In the genomic region with DNA sequence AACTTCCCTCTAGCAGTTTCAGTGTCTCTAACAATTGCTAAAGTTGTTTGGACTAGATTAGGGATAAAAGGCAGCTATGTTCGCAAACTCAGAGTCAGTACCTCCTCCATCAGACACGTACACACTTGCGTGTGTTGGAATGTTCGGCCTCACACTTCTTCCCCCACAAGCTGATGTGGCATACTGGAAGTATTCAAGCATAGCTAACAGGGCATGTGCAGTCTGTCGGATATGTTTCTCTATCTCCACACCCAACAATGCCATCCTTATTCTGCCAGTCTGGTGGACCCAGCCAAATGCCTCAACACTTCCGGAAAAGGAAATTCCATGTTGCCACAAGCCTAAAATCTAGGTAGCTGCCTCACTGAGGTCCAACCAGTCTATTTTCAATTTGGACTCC, we compare ENCODE assay signal across 14 mouse cellular contexts.
DNase-seq lines count a peak whose midpoint lies in the region; ATAC-seq and TF ChIP-seq lines count a peak whose summit lies in the region.
"Had no signal": no experiment of that assay in that cellular context is flagged by ENCODE, and none has a peak within 500 bp of the region (broad histone marks: within the 10 kb centered on the region; RNA-seq: fewer than 3 reads in every experiment).

No protein-coding gene starts in this region.

- peaks cover 15% of the 10 kb centered on the region; the same call in 1 of the 2 replicates for H3K4me1 ChIP-seq in midbrain, embryonic 16.5 days (ENCODE audit: control insufficient read depth, insufficient read depth, low read length)
- 0 out of 2 replicates have a peak, but pooled peaks cover 5% of the 10 kb centered on the region for H3K4me1 ChIP-seq in midbrain, postnatal 0 days (ENCODE audit: insufficient read depth, low read length)
- peaks cover 16% of the 10 kb centered on the region for H3K4me1 ChIP-seq in hindbrain, embryonic 15.5 days (replicated peaks)
- no peaks in the 10 kb centered on the region for H3K4me1 ChIP-seq in kidney, embryonic 14.5 days (ENCODE audit: control insufficient read depth, insufficient read depth, low read length)

- H3K27ac ChIP-seq in midbrain, embryonic 16.5 days (ENCODE audit: low read length), result peak overlapping the region; percentile 36
- no peak overlapping the region for H3K27ac ChIP-seq in midbrain, postnatal 0 days (ENCODE audit: low read depth, low read length)
- peak overlapping the region; percentile 43; the same call in 1 of the 2 replicates for H3K27ac ChIP-seq in hindbrain, embryonic 15.5 days (replicated peaks)
- H3K27ac ChIP-seq in kidney, embryonic 14.5 days (ENCODE audit: low read depth, low read length), result no peak overlapping the region

- TF ChIP-seq CTCF in midbrain, postnatal 0 days (IDR thresholded peaks at IDR 0.05), result no peak

- H3K4me2 ChIP-seq in midbrain, embryonic 16.5 days (ENCODE audit: low read length), result no peak overlapping the region
- no peak overlapping the region for H3K4me2 ChIP-seq in midbrain, postnatal 0 days (ENCODE audit: low read depth, low read length, poor library complexity, severe bottlenecking)
- H3K4me2 ChIP-seq in hindbrain, embryonic 15.5 days, result peak overlapping the region; percentile 21; the same call in 1 of the 2 replicates
- H3K4me2 ChIP-seq in kidney, embryonic 14.5 days (replicated peaks; ENCODE audit: low read depth, low read length), result no peak overlapping the region
- H3K4me2 ChIP-seq: embryonic facial prominence, embryonic 15.5 days had no signal

- no peaks in the 10 kb centered on the region for H3K9me3 ChIP-seq in midbrain, embryonic 16.5 days (replicated peaks; ENCODE audit: control insufficient read depth, low read length, poor library complexity, severe bottlenecking)
- no peaks in the 10 kb centered on the region for H3K9me3 ChIP-seq in midbrain, postnatal 0 days (ENCODE audit: low read length)
- no peaks in the 10 kb centered on the region for H3K9me3 ChIP-seq in hindbrain, embryonic 15.5 days
- no peaks in the 10 kb centered on the region for H3K9me3 ChIP-seq in kidney, embryonic 14.5 days (ENCODE audit: control insufficient read depth, low read length)
- H3K9me3 ChIP-seq: embryonic facial prominence, embryonic 15.5 days had no signal

- DNase-seq in frontal cortex, postnatal 10 days (ENCODE audit: low spot score in 2 of 2), result no peak
- no peak for DNase-seq in midbrain, postnatal 0 days (ENCODE audit: low spot score)
- DNase-seq in right cerebral cortex, postnatal 25 days, result peak; percentile 38
- DNase-seq: adrenal gland, adult 2 months; cerebellum, adult 2 months; gastrocnemius, postnatal 25 days; heart, postnatal 10 days; lung, postnatal 36 days had no signal

- 55% methylated on average over 6 of the region's 6 CpGs for WGBS in midbrain, embryonic 16.5 days
- WGBS in midbrain, postnatal 0 days, result 57% methylated on average over 6 of the region's 6 CpGs
- WGBS in hindbrain, embryonic 15.5 days, result 59% methylated on average over 6 of the region's 6 CpGs
- WGBS in kidney, embryonic 14.5 days, result 79% methylated on average over 6 of the region's 6 CpGs

- no peak overlapping the region for H3K9ac ChIP-seq in midbrain, embryonic 16.5 days (ENCODE audit: low read depth, low read length)
- no peak overlapping the region for H3K9ac ChIP-seq in midbrain, postnatal 0 days (replicated peaks; ENCODE audit: low read length, poor library complexity, severe bottlenecking)
- H3K9ac ChIP-seq in hindbrain, embryonic 15.5 days, result no peak overlapping the region
- no peak overlapping the region for H3K9ac ChIP-seq in kidney, embryonic 14.5 days (ENCODE audit: low read depth, low read length)
- H3K9ac ChIP-seq: embryonic facial prominence, embryonic 15.5 days had no signal

- H3K27me3 ChIP-seq in midbrain, embryonic 16.5 days (ENCODE audit: control insufficient read depth, insufficient read depth, low read depth, low read length), result no peaks in the 10 kb centered on the region
- no peaks in the 10 kb centered on the region for H3K27me3 ChIP-seq in midbrain, postnatal 0 days (ENCODE audit: insufficient read depth, low read length)
- H3K27me3 ChIP-seq in hindbrain, embryonic 15.5 days, result no peaks in the 10 kb centered on the region
- no peaks in the 10 kb centered on the region for H3K27me3 ChIP-seq in kidney, embryonic 14.5 days (ENCODE audit: control insufficient read depth, insufficient read depth, low read length)
- H3K27me3 ChIP-seq: embryonic facial prominence, embryonic 15.5 days had no signal

- no peaks in the 10 kb centered on the region for H3K36me3 ChIP-seq in midbrain, embryonic 16.5 days (ENCODE audit: control insufficient read depth, insufficient read depth, low read length)
- H3K36me3 ChIP-seq in midbrain, postnatal 0 days (ENCODE audit: insufficient read depth, low read length), result no peaks in the 10 kb centered on the region
- H3K36me3 ChIP-seq in hindbrain, embryonic 15.5 days, result no peaks in the 10 kb centered on the region
- no peaks in the 10 kb centered on the region for H3K36me3 ChIP-seq in kidney, embryonic 14.5 days (ENCODE audit: control insufficient read depth, insufficient read depth, low read length)
- H3K36me3 ChIP-seq: embryonic facial prominence, embryonic 15.5 days had no signal

- no peak overlapping the region for H3K4me3 ChIP-seq in midbrain, embryonic 16.5 days (ENCODE audit: low read depth, low read length)
- no peak overlapping the region for H3K4me3 ChIP-seq in midbrain, postnatal 0 days (ENCODE audit: low read depth, low read length)
- no peak overlapping the region for H3K4me3 ChIP-seq in hindbrain, embryonic 15.5 days
- no peak overlapping the region for H3K4me3 ChIP-seq in kidney, embryonic 14.5 days (ENCODE audit: low read length)
- H3K4me3 ChIP-seq: embryonic facial prominence, embryonic 15.5 days had no signal

- peak; percentile 56 for ATAC-seq in frontal cortex, adult (ENCODE audit: low TSS enrichment)
- ATAC-seq in midbrain, embryonic 16.5 days, result 0 out of 2 replicates have a peak, but pooled peaks have one; percentile 14
- no peak for ATAC-seq in midbrain, postnatal 0 days (ENCODE audit: low FRiP score)
- ATAC-seq in hindbrain, embryonic 15.5 days (ENCODE audit: low FRiP score, low read depth), result no peak
- ATAC-seq in kidney, embryonic 14.5 days (ENCODE audit: low FRiP score, low TSS enrichment), result no peak
- ATAC-seq in erythroid progenitor cell, adult 5-6 weeks (replicated peaks; ENCODE audit: low FRiP score, poor library complexity, severe bottlenecking), result no peak

Comparison
In these comparisons a context has a peak if more than half of its experiments do, and no peak if none do; other contexts are left out.
1. ATAC-seq: peak in frontal cortex, adult (single experiment) and midbrain, embryonic 16.5 days (single experiment); none in midbrain, postnatal 0 days (single experiment), hindbrain, embryonic 15.5 days (single experiment), kidney, embryonic 14.5 days (single experiment) and erythroid progenitor cell, adult 5-6 weeks (single experiment).
2. H3K27ac ChIP-seq: peak in midbrain, embryonic 16.5 days (single experiment) and hindbrain, embryonic 15.5 days (single experiment); none in midbrain, postnatal 0 days (single experiment) and kidney, embryonic 14.5 days (single experiment).